Comparison of ENCODE assay signal across 9 mouse cellular contexts in the genomic region with DNA sequence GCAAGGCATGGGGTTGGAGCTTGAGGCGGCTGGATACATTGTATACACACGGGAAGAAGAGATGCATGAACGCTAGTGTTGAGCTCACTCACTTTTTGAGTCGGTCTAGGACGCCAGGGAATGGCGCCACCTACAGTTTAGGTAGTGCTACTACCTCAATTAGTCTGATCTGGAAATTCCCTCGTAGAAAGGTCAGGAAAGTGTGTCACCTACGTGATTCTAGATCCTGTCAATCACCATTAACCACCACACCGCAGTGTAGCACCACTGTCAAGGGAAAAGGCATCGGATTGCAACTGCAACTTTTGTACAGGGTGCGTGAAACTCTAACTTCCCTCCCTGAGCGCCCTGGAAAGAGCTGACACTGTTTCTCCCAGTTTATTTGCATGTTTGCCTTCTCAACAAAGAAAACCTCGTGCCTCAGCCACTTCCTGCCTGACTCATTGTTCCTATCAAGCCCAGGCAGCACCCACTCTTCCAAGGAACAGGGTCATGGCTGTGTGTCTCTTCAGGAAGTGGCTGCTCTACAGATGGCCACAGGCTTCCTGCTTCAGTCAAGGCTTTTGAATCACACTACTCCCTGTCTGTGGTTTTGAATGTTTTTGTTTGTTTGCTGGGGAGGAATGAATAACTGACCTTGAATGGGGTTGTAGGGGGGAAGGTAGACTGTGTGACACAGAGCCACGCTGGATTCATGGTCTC.
DNase-seq lines count a peak whose midpoint lies in the region; ATAC-seq and TF ChIP-seq lines count a peak whose summit lies in the region.
"Had no signal": no experiment of that assay in that cellular context is flagged by ENCODE, and none has a peak within 500 bp of the region (broad histone marks: within the 10 kb centered on the region; RNA-seq: fewer than 3 reads in every experiment).

No protein-coding gene starts in this region.

- no peak for TF ChIP-seq POLR2A in embryonic fibroblast, embryonic 13.5 days (IDR thresholded peaks at IDR 0.05; ENCODE audit: low read depth, low read length)
- TF ChIP-seq POLR2A in testis, adult 2 months (IDR thresholded peaks at IDR 0.05; ENCODE audit: control insufficient read depth, low read depth, low read length): no peak

- 64% methylated on average over 14 of the region's 14 CpGs for WGBS in hindbrain, postnatal 0 days
- 63% methylated on average over 14 of the region's 14 CpGs for WGBS in hindbrain, embryonic 11.5 days

- no peak for ATAC-seq in hindbrain, postnatal 0 days
- ATAC-seq in hindbrain, embryonic 11.5 days (ENCODE audit: low FRiP score): no peak

- no peaks in the 10 kb centered on the region for H3K27me3 ChIP-seq in hindbrain, postnatal 0 days (ENCODE audit: insufficient read depth, low read length)
- H3K27me3 ChIP-seq in hindbrain, embryonic 11.5 days (ENCODE audit: control insufficient read depth, insufficient read depth, low read length): no peaks in the 10 kb centered on the region
- H3K27me3 ChIP-seq in testis, adult 2 months (ENCODE audit: control insufficient read depth, insufficient read depth, low read length): no peaks in the 10 kb centered on the region
- H3K27me3 ChIP-seq: neural tube, embryonic 12.5 days had no signal

- TF ChIP-seq CTCF in hindbrain, postnatal 0 days (IDR thresholded peaks at IDR 0.05; ENCODE audit: low read depth): peak; percentile 56
- TF ChIP-seq CTCF in embryonic fibroblast, embryonic 13.5 days (IDR thresholded peaks at IDR 0.05; ENCODE audit: borderline replicate concordance, insufficient read depth, low read length): peak; percentile 22; the same call in 1 of the 2 replicates
- peak; percentile 52 for TF ChIP-seq CTCF in testis, adult 2 months (IDR thresholded peaks at IDR 0.05; ENCODE audit: control insufficient read depth, insufficient read depth, insufficient replicate concordance, low read depth, low read length)

- H3K27ac ChIP-seq in hindbrain, postnatal 0 days: no peak overlapping the region; the same call in 1 of the 2 replicates
- no peak overlapping the region for H3K27ac ChIP-seq in hindbrain, embryonic 11.5 days (ENCODE audit: low read depth, low read length)
- peak overlapping the region; percentile 23; the same call in 1 of the 2 replicates for H3K27ac ChIP-seq in embryonic fibroblast, embryonic 13.5 days (ENCODE audit: insufficient read depth, low read length)
- H3K27ac ChIP-seq in testis, adult 2 months (ENCODE audit: control insufficient read depth, insufficient read depth, low read depth, low read length): peak overlapping the region; percentile 73
- H3K27ac ChIP-seq: neural tube, embryonic 12.5 days had no signal

- no peak overlapping the region for H3K4me3 ChIP-seq in hindbrain, postnatal 0 days (ENCODE audit: low read length)
- no peak overlapping the region for H3K4me3 ChIP-seq in hindbrain, embryonic 11.5 days (ENCODE audit: low read depth, low read length)
- no peak overlapping the region for H3K4me3 ChIP-seq in embryonic fibroblast, embryonic 13.5 days (ENCODE audit: insufficient read depth, low read length)
- H3K4me3 ChIP-seq in testis, adult 2 months (ENCODE audit: control insufficient read depth, low read depth, low read length): peak overlapping the region; percentile 32; the same call in 1 of the 2 replicates
- H3K4me3 ChIP-seq: neural tube, embryonic 12.5 days had no signal

- H3K4me1 ChIP-seq in hindbrain, postnatal 0 days (ENCODE audit: insufficient read depth, low read length): no peaks in the 10 kb centered on the region
- no peaks in the 10 kb centered on the region for H3K4me1 ChIP-seq in hindbrain, embryonic 11.5 days (replicated peaks; ENCODE audit: control insufficient read depth, insufficient read depth, low read length)
- H3K4me1 ChIP-seq in embryonic fibroblast, embryonic 13.5 days (ENCODE audit: control insufficient read depth, insufficient read depth, low read length): no peaks in the 10 kb centered on the region
- H3K4me1 ChIP-seq in testis, adult 2 months (ENCODE audit: control insufficient read depth, insufficient read depth, low read length): peaks cover 7% of the 10 kb centered on the region; the same call in 1 of the 2 replicates
- H3K4me1 ChIP-seq: neural tube, embryonic 12.5 days had no signal

- DNase-seq in hindbrain, postnatal 0 days (ENCODE audit: low spot score): no peak
- DNase-seq in hindbrain, embryonic 11.5 days (ENCODE audit: low spot score): no peak
- DNase-seq in ZHBTc4 (ENCODE audit: low read depth, low spot score): peak; percentile 90
- DNase-seq in kidney, adult 8-10 months: peak; percentile 37 to 43
- DNase-seq in lung, postnatal 25 days (ENCODE audit: low spot score): peak; percentile 67
- DNase-seq in right cerebral cortex, postnatal 25 days: no peak

- no peaks in the 10 kb centered on the region for H3K36me3 ChIP-seq in hindbrain, postnatal 0 days (ENCODE audit: insufficient read depth, low read length)
- H3K36me3 ChIP-seq in hindbrain, embryonic 11.5 days (ENCODE audit: control insufficient read depth, insufficient read depth, low read length): no peaks in the 10 kb centered on the region
- no peaks in the 10 kb centered on the region for H3K36me3 ChIP-seq in testis, adult 2 months (ENCODE audit: control insufficient read depth, insufficient read depth, low read length)
- H3K36me3 ChIP-seq: neural tube, embryonic 12.5 days had no signal

- H3K9me3 ChIP-seq in hindbrain, postnatal 0 days (ENCODE audit: low read length): no peaks in the 10 kb centered on the region
- H3K9me3 ChIP-seq in hindbrain, embryonic 11.5 days (ENCODE audit: control insufficient read depth, low read length): no peaks in the 10 kb centered on the region
- H3K9me3 ChIP-seq: neural tube, embryonic 12.5 days had no signal

- no peak overlapping the region for H3K9ac ChIP-seq in hindbrain, postnatal 0 days (replicated peaks; ENCODE audit: low read length)
- H3K9ac ChIP-seq in hindbrain, embryonic 11.5 days (ENCODE audit: low read depth, low read length): no peak overlapping the region
- H3K9ac ChIP-seq: neural tube, embryonic 12.5 days had no signal

- H3K4me2 ChIP-seq in hindbrain, postnatal 0 days (ENCODE audit: low read depth, low read length): no peak overlapping the region
- no peak overlapping the region for H3K4me2 ChIP-seq in hindbrain, embryonic 11.5 days (replicated peaks; ENCODE audit: low read depth, low read length)
- H3K4me2 ChIP-seq: neural tube, embryonic 12.5 days had no signal

Comparison
In these comparisons a context has a peak if more than half of its experiments do, and no peak if none do; other contexts are left out.
1. DNase-seq: peak in ZHBTc4 (single experiment), kidney, adult 8-10 months (2 of 2) and lung, postnatal 25 days (single experiment); none in hindbrain, postnatal 0 days (single experiment), hindbrain, embryonic 11.5 days (single experiment) and right cerebral cortex, postnatal 25 days (single experiment).
2. H3K27ac ChIP-seq: peak in embryonic fibroblast, embryonic 13.5 days (single experiment) and testis, adult 2 months (single experiment); none in hindbrain, postnatal 0 days (single experiment) and hindbrain, embryonic 11.5 days (single experiment).
3. Peak in every context shown above with its lines, with median percentiles within 50 percentile points of each other: CTCF ChIP-seq.